Mouse (Mus musculus) liver, adult 2 months (tissue): ENCODE measurements around the gene Il12b.

Source experiments
- CTCF ChIP-seq: fragments of 200-500 bp; IDR thresholded peaks from 2 replicates; pipeline ENCODE4 v1.5.1; 2011; ENCODE audit warnings: low read depth, low read length, control low read depth
- POLR2A ChIP-seq: fragments of 200-500 bp; IDR thresholded peaks from 2 replicates; pipeline ENCODE4 v1.6.1; 2011; ENCODE audit warnings: low read length, control low read depth; ENCODE audit not compliant: insufficient read depth; ENCODE audit errors: extremely low read depth

DNA sequence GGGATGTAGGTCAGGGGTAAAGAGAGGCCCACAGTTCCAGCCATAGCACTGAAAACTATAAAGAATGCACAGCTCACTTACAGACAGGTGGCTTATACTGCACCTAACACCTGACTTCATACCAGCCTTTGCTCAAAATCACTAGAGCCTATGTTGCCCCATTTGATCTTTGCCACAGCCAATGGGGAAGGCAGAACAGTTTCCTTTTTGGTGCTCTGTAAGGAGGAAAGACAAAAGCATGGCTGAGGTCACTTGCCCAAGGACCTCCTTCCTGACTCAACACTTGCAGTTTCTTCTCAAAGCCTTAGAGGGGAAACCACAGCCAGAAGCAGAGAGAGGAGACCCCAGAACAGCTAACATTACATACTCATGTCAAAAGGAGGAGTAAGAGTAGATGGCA lies 51.2 kb downstream of the Il12b start:
- TF ChIP-seq POLR2A, result no peak
- no peak for TF ChIP-seq CTCF
